Mouse (Mus musculus) right cerebral cortex, postnatal 25 days (tissue): ENCODE results near the gene Exoc3l2.

ENCODE experiments used
- DNase-seq: peaks from one replicate; pipeline ENCODE4 v3.0.0; 2022

Gene Exoc3l2

DNA sequence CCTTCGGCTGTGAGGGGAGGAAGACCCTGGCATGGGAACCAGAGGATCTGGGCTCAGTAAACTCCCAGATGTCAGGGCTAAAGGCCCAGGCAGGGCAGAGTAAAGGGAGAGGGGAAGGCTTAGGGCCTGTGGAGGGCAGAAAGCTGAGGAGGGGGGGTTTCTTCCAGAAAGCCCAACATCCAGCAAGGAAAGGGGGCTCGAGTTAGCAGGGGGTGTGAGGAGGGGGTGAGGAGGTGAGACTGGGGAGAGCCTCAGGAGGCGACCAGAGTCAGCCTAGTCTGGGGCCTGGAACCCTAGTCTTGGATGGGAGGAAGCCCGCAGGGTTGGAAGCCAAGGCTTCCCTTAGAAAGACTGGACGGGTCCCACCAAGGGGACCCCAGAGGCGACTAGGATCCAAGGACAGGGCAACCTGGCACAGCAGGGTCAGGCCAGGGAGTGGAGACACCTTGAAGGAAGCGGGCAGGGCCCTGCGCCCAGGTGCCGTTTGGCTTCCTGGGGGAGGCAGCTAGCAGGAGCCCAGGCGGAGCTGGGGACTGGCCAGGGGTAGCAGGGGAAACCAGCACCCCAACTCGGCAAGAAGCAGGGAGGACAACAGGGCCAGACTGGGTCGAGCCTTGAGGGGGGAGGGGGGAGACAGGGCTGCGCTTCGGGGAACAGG lies 5.6 kb upstream of the Exoc3l2 start:
- DNase-seq = no peak

GRCm38 (mm10) chr7:19458072-19458486 lies 5.1 kb upstream of the Exoc3l2 start:
- DNase-seq = peak; percentile 52

DNA sequence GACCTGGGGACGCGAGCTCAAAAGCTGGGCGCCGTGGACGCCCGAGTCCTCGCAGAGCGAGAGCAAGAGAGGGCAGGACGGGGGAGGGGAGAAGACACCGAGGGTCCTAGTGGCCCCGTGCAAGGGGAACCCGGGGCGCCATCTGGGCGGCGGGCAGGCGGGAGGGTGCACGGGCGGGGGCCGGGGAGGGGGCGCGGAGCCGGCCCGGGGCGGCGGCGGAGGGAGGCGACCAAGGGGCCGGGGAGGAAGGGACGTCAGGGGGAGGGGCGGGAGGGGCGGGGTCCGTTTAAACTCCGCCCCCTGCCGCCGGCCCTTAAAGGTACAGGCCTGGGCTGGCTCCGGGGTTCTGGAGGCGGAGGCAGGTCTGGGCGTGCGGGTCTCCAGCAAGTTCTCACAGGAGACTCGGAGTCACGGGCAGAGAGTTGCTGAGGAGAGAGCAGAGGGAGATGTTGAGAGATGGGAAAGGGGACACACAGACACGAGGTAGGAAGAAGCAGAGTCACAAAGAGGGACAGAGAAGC lies 4.5 kb upstream of the Exoc3l2 start, which contains the start of gene Mark4:
Mark4 (minus strand) TSS at position 231 of the 521 bp plus-strand sequence.
- DNase-seq = peak; percentile 78

- no peak for DNase-seq
These were observed 3.8 kb upstream of the Exoc3l2 start for GRCm38 (mm10) chr7:19459144-19459870.

GRCm38 (mm10) chr7:19460500-19460899 lies 2.6 kb upstream of the Exoc3l2 start:
- DNase-seq = no peak

DNA sequence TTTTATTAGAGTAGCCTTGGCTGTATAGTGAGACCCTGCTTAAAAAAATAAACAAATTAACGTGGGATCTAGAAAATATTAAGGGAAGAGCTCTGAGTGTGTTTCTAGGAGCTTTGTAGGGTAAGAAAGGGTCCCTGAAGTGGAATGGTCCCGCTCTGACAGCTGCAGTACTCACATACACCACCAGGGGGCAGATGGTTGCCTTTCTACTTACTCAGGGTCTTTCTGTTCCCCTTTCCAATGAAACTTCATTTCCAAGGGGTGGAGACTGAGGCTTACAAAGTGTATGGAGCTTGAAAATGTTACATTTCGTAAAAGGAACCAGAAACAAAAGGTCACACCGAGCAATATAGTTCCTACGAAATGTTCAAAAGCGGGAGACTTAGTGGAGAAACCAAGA lies 1.6 kb upstream of the Exoc3l2 start:
- DNase-seq = peak; percentile 60

DNA sequence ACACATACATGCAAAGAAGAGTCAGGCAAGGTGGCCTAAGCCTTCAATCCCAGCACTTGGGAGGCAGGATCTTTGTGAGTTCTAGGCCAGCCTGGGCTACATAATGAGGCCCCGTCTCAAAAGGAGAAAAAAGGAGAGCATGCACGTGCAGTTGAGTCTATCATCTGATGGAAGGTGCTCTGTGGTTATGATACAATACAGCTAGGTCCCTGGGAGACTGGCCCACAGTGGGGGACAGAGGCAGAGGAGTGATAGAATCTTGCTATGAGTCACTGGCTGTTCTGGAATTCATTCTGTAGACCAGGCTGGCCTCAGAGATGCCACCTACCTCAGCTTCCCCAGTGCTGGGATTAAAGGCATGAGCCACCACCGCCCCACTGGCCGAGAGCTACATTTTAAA lies 688 bp upstream of the Exoc3l2 start:
- no peak for DNase-seq

DNA sequence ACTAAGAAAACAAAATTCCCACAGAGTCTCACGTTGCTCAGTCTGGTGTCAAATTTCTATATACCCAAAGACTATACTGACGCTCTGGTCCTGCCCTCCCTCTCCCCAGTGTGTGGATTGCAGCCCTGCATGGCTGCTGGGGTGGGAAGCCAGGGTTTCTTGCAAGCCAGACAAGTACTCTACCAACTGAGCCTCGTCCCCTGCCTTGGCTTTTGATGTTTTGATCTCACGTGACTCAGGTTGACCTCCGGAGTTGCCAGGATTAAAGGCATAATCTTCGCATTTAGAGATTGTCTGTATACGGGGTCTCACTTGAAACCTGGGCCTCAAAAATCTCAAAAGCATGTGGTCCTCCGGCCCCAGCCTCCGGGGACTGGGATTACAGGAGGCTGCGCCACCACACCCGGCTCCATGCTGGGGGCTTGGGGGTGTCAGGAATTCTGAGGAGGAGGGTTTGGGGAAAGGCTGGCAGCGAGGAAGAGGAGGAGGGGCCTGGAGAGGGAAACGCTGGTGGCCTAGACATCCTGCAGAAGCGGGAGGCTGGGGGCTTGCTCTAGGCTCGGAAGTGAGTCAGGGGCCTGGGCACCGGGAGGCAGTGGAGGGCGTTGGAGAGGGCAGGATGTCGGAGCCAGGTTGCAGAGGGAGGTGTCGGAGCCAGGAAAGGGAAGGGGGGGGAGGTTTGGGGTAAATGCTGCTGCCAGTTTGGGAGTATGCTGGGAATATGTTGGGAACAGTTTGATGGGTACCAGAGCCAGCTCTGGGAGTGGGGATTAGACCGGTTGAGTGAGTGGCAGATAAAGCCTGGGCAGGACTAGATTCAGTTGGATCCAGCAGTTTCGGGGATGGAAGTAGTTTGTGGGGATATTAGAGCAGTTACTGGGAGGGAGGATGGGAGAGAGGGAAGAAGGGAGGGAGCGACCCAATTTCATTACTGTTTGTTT lies 1.5 kb downstream of the Exoc3l2 start:
- DNase-seq = no peak

DNA sequence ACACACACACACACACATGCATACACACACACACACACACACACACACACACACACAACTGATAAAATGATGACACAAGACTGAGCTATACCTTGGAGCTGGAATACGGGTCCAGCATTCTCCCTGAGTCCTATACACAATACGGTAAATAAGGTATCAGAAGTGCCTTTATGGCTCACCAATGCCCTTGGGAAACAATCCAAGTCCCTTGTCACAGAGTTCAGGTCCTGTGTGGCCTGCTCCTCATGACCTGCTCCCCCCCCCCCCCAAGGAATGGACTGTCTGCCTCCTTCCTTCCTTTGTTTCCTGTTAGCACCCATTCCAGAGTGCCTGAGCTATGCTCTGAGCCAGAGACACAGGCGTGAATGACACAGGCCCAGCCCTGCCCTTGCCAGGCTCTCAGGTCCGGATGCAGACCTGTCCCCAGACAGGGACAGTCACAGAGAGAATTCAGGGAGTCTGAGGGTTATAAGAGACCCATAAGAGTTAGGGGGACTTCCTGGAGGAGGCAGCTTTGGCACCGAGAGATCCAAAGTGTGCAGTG lies 3.5 kb downstream of the Exoc3l2 start:
- DNase-seq = no peak

GRCm38 (mm10) chr7:19467638-19468037 lies 4.5 kb downstream of the Exoc3l2 start:
- no peak for DNase-seq

- DNase-seq = no peak
These were observed 5.1 kb downstream of the Exoc3l2 start for GRCm38 (mm10) chr7:19468279-19468678.

DNA sequence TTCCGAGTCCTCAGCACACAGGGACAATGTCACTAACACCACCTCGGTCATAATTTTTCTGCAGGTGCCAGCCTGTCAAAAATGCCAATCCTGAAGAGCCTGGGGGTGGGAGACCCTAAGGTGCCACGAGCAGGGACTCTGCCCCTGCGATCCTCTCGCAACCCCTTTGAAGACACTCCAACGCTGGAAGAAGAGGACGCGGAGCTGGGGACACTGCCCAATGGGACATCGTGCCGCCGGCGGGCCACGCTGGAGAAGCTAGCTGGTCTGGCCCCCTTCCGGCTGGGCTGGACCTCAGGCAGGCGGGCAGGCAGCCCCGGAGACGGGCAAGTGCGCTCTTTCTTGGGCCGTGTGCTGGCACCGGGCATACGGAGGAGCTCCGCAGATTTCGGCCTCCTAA lies 6.3 kb downstream of the Exoc3l2 start:
- DNase-seq = no peak

DNA sequence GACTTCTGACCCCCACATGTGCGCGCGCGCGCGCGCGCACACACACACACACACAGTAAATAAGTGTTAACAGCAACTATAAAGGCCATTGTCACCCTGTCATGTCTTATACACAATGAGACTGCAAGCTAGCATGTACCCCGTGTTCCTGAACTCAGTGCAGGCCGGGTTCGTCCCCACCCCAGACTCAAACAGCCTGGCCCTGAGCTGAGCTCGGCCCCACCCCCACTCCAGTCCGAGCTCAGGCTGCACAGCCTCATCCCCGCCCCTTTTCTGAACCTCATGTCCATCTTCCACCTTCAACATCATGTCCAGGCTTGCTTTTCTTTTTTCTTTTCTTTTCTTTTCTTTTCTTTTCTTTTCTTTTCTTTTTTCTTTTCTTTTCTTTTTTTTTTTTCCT lies 7.2 kb downstream of the Exoc3l2 start:
- DNase-seq = no peak

- no peak for DNase-seq
These were observed 9.3 kb downstream of the Exoc3l2 start for GRCm38 (mm10) chr7:19472403-19472802.

DNA sequence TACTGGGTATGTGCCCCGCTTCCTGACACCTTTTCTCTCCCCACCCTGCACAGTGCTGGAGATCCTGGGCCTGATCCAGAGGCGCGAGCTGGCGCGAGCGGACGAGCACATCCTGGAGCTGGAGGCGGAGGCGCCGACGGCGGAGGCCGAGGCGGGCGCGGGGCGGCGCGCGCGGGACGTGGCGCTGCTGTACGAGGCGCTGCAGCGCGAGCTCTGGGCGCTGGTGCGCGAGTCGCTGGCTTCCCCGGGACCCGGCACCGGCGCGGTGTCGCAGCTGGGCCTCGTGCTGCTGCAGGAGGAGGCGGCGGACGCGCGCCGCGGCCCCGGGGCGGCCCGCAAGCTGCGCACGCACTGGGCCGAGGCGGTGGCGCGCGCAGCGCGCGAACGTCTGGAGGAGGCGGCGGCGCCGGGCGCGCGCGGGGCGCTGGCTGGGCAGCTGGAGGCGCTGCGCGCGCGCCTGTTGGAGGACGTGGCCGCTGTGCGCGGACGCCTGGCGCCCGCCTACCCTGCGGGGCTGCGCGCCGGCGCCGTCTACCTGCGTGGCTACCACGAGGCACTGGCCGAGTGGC lies 10.8 kb downstream of the Exoc3l2 start:
- DNase-seq = peak; percentile 88

DNA sequence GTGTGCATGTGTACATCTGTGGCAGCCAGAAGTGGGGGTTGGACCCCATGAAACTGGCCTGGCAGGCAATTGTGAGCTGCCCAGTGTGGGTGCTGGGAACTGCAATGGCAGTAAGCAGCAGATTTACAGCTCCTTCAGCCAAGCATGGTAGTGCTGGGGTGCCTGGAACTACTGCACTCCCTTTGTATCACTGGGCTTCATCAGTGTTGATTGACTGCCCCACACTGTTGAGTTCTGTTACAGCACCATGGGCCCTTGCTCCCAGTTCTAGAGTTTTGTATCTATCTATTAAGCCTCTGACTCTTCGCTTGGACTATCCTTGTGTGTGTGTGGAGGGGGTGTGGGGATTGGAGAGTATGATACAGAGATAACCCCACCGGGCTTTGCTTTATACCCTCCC lies 14.0 kb downstream of the Exoc3l2 start:
- no peak for DNase-seq

DNA sequence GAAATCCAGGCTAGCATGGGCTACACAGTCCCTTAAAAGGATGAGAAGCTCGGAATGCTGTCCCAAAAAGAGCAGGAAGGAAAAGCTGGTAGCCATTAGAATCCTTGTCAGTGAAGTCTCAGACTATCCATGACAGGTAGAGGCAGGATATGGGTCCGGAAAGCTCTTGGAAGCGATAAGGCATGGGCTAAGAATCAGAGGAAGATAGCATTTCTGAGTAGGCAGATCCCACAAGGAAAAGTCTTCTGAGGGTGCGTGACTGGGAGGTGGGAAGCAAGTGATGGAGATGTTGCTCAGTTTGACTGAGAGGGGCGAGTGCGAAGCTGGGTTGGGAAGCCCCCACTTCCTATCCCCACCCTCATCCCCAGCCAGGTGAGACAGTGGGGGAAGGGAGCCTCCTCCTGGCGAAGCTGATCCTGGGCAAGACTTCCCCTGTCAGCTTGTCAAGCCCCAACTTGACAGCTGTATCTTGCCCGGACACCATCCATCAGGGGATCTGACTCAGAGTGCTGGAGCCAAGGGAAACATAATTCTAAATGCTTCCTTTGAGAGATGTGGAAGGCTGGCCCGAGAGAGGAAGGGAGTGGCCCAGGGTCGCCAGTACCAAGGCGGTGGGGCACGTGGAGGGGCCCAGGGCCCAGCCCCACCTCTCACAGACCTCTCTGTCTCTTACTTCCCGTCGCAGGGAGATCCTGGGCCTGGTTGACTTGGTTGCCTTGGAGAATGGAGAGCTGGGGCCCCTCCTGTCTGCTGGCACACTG lies 14.7 kb downstream of the Exoc3l2 start:
- no peak for DNase-seq

- no peak for DNase-seq
These were observed 20.1 kb downstream of the Exoc3l2 start for GRCm38 (mm10) chr7:19483281-19483680.

- DNase-seq = no peak
These were observed 22.4 kb downstream of the Exoc3l2 start for GRCm38 (mm10) chr7:19485488-19485887.

- DNase-seq = no peak
These were observed 23.4 kb downstream of the Exoc3l2 start for GRCm38 (mm10) chr7:19486549-19486948.

- peak; percentile 36 for DNase-seq
These were observed 26.4 kb downstream of the Exoc3l2 start for GRCm38 (mm10) chr7:19489525-19489924.

DNA sequence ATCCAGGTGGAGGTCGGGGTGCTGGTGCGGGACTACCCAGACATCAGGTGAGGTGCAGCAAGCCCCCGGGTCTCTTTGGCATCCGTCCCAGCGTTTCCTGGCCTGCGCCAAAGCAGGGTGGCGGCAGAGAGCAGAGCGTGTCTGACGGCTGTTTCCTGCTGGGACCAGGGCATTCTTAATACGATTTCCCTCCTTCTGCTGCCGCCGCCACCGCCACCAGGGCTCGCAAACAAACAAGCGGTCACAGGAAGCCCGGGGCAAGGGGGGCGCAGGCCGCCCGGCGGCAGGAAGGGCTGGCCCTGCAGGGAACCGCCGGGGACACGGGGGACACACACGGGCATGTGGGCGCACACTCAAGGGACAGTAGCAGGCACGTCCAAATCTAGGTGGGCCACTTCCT lies 28.6 kb downstream of the Exoc3l2 start:
- DNase-seq = no peak
